Mouse (Mus musculus): Measurements from ENCODE around the gene Fosl1.
"Not testable (repeated sequence)": the region's sequence is repeated elsewhere in the genome, so short reads cannot be mapped to it uniquely, and the experiment has no call there.

Gene Fosl1

GRCm38 (mm10) chr19:5447515-5448353 is at the start of gene Fosl1:
TSS of gene Fosl1 (plus strand) at chr19:5447547.
- no peak for DNase-seq (ENCODE audit: low read depth, low spot score)

- not testable (repeated sequence) for DNase-seq (ENCODE audit: low read depth, low spot score)
These were observed 46.3 kb upstream of the Fosl1 start for GRCm38 (mm10) chr19:5401073-5401472.

GRCm38 (mm10) chr19:5402293-5402692 is 45.1 kb upstream of the Fosl1 start, which contains the start of gene Tsga10ip:
TSS of gene Tsga10ip (minus strand) at chr19:5402526.
- no peak for DNase-seq (ENCODE audit: low read depth, low spot score)

- DNase-seq (ENCODE audit: low read depth, low spot score): no peak
These were observed 41.4 kb upstream of the Fosl1 start for GRCm38 (mm10) chr19:5405924-5406323.

- not testable (repeated sequence) for DNase-seq (ENCODE audit: low read depth, low spot score)
These were observed 40.7 kb upstream of the Fosl1 start for GRCm38 (mm10) chr19:5406531-5407126.

GRCm38 (mm10) chr19:5407133-5407532 is 40.2 kb upstream of the Fosl1 start:
- DNase-seq (ENCODE audit: low read depth, low spot score): no peak

- DNase-seq (ENCODE audit: low read depth, low spot score): no peak
These were observed 39.0 kb upstream of the Fosl1 start for GRCm38 (mm10) chr19:5408057-5409001.

- DNase-seq (ENCODE audit: low read depth, low spot score): no peak
These were observed 38.3 kb upstream of the Fosl1 start for GRCm38 (mm10) chr19:5409068-5409467.

GRCm38 (mm10) chr19:5410641-5411040 is 36.7 kb upstream of the Fosl1 start:
- no peak for DNase-seq (ENCODE audit: low read depth, low spot score)

- no peak for DNase-seq (ENCODE audit: low read depth, low spot score)
These were observed 35.4 kb upstream of the Fosl1 start for GRCm38 (mm10) chr19:5411961-5412360.

GRCm38 (mm10) chr19:5413840-5414239 is 33.5 kb upstream of the Fosl1 start:
- DNase-seq (ENCODE audit: low read depth, low spot score): no peak

GRCm38 (mm10) chr19:5414534-5414957 is 32.8 kb upstream of the Fosl1 start:
- DNase-seq (ENCODE audit: low read depth, low spot score): no peak

- DNase-seq (ENCODE audit: low read depth, low spot score): no peak
These were observed 28.4 kb upstream of the Fosl1 start for GRCm38 (mm10) chr19:5418750-5419466.

GRCm38 (mm10) chr19:5419630-5420029 is 27.7 kb upstream of the Fosl1 start:
- DNase-seq (ENCODE audit: low read depth, low spot score): no peak

GRCm38 (mm10) chr19:5420579-5420978 is 26.8 kb upstream of the Fosl1 start:
- DNase-seq (ENCODE audit: low read depth, low spot score): no peak

GRCm38 (mm10) chr19:5421784-5422183 is 25.6 kb upstream of the Fosl1 start:
- no peak for DNase-seq (ENCODE audit: low read depth, low spot score)

- DNase-seq (ENCODE audit: low read depth, low spot score): no peak
These were observed 25.1 kb upstream of the Fosl1 start for GRCm38 (mm10) chr19:5422267-5422666.

- no peak for DNase-seq (ENCODE audit: low read depth, low spot score)
These were observed 24.4 kb upstream of the Fosl1 start for GRCm38 (mm10) chr19:5422895-5423443.

GRCm38 (mm10) chr19:5423561-5423960 is 23.8 kb upstream of the Fosl1 start:
- no peak for DNase-seq (ENCODE audit: low read depth, low spot score)

- DNase-seq (ENCODE audit: low read depth, low spot score): no peak
These were observed 23.1 kb upstream of the Fosl1 start for GRCm38 (mm10) chr19:5424092-5424781.
